Mouse (Mus musculus) c-Kit-positive CD71-positive TER-119-negative erythroid progenitor cells, embryonic 14.5 days (primary cell): ENCODE results near the gene Iqgap2.

Experiments
- DNase-seq: peaks from one replicate; pipeline ENCODE4 v3.0.0-alpha.2; 2013; ENCODE audit warnings: low read depth

The Iqgap2 gene

GRCm38 (mm10) chr13:95891491-95891925, at the start of gene Iqgap2:
Gene Iqgap2 (minus strand): TSS chr13:95891922.
- DNase-seq, result no peak

- no peak for DNase-seq
Measured at GRCm38 (mm10) chr13:95940811-95941210, 49.1 kb upstream of the Iqgap2 start.

GRCm38 (mm10) chr13:95924201-95924621, 32.5 kb upstream of the Iqgap2 start:
- DNase-seq, result no peak

- DNase-seq, result no peak
Measured at GRCm38 (mm10) chr13:95922626-95923025, 30.9 kb upstream of the Iqgap2 start.

- no peak for DNase-seq
Measured at GRCm38 (mm10) chr13:95918624-95919284, 27.0 kb upstream of the Iqgap2 start.

- no peak for DNase-seq
Measured at GRCm38 (mm10) chr13:95913046-95913406, 21.3 kb upstream of the Iqgap2 start.

GRCm38 (mm10) chr13:95912157-95913045, 20.7 kb upstream of the Iqgap2 start:
- no peak for DNase-seq

- DNase-seq, result no peak
Measured at GRCm38 (mm10) chr13:95910270-95910669, 18.5 kb upstream of the Iqgap2 start.

GRCm38 (mm10) chr13:95909244-95909643, 17.5 kb upstream of the Iqgap2 start:
- no peak for DNase-seq

- no peak for DNase-seq
Measured at GRCm38 (mm10) chr13:95902696-95903095, 11.0 kb upstream of the Iqgap2 start.

- no peak for DNase-seq
Measured at GRCm38 (mm10) chr13:95899885-95900650, 8.3 kb upstream of the Iqgap2 start.

- no peak for DNase-seq
Measured at GRCm38 (mm10) chr13:95896501-95896900, 4.8 kb upstream of the Iqgap2 start.

- DNase-seq, result no peak
Measured at GRCm38 (mm10) chr13:95893166-95893565, 1.4 kb upstream of the Iqgap2 start.

GRCm38 (mm10) chr13:95892611-95893145, 956 bp upstream of the Iqgap2 start:
- DNase-seq, result no peak

GRCm38 (mm10) chr13:95891926-95892610, 346 bp upstream of the Iqgap2 start:
- DNase-seq, result peak; percentile 65

GRCm38 (mm10) chr13:95890851-95891471, 761 bp downstream of the Iqgap2 start:
- peak; percentile 48 for DNase-seq

GRCm38 (mm10) chr13:95889981-95890545, 1.7 kb downstream of the Iqgap2 start:
- DNase-seq, result peak; percentile 25

- DNase-seq, result no peak
Measured at GRCm38 (mm10) chr13:95889366-95889765, 2.4 kb downstream of the Iqgap2 start.

- DNase-seq, result no peak
Measured at GRCm38 (mm10) chr13:95888621-95889020, 3.1 kb downstream of the Iqgap2 start.

GRCm38 (mm10) chr13:95888170-95888569, 3.6 kb downstream of the Iqgap2 start:
- DNase-seq, result no peak

- no peak for DNase-seq
Measured at GRCm38 (mm10) chr13:95887375-95887774, 4.3 kb downstream of the Iqgap2 start.
